Mouse (Mus musculus) thymus, adult 2 months (tissue): ENCODE measurements around the gene Stab1. TPM values are rescaled to one million over a fixed set of nuclear protein-coding genes. Genes with fewer than 3 reads are reported as not detected.

Experiments
- DNase-seq: peaks from one replicate; pipeline ENCODE4 v3.0.0; 2021
- H3K27ac ChIP-seq: fragments of 200-500 bp; 2 replicates; pipeline ENCODE4 v1.5.1; 2012; ENCODE audit warnings: low read length, control low read depth; ENCODE audit not compliant: control insufficient read depth, insufficient read depth
- H3K27me3 ChIP-seq: fragments of 200-500 bp; 2 replicates; pipeline ENCODE4 v1.6.1; 2012; ENCODE audit warnings: mild to moderate bottlenecking, low read length, moderate library complexity, mixed read lengths; ENCODE audit not compliant: control insufficient read depth, insufficient read depth
- H3K36me3 ChIP-seq: fragments of 200-500 bp; 2 replicates; pipeline ENCODE4 v1.6.1; 2012; ENCODE audit warnings: mild to moderate bottlenecking, low read length, moderate library complexity; ENCODE audit not compliant: control insufficient read depth, insufficient read depth
- H3K4me1 ChIP-seq: fragments of 200-500 bp; replicated peaks from 2 replicates; pipeline ENCODE4 v1.6.1; 2012; ENCODE audit warnings: low read length; ENCODE audit not compliant: control insufficient read depth, insufficient read depth
- H3K4me3 ChIP-seq: fragments of 200-500 bp; 2 replicates; pipeline ENCODE4 v1.5.1; 2012; ENCODE audit warnings: mild to moderate bottlenecking, low read length, control low read depth, moderate library complexity; ENCODE audit not compliant: control insufficient read depth, insufficient read depth
- CTCF ChIP-seq: fragments of 200-500 bp; IDR thresholded peaks from 2 replicates; pipeline ENCODE4 v1.5.1; 2012; ENCODE audit warnings: mild to moderate bottlenecking, control low read depth, low read length, moderate library complexity, borderline replicate concordance; ENCODE audit not compliant: control insufficient read depth, poor library complexity, insufficient read depth; ENCODE audit errors: extremely low read depth
- POLR2A ChIP-seq: fragments of 200-500 bp; IDR thresholded peaks from 2 replicates; pipeline ENCODE4 v1.6.1; 2012; ENCODE audit warnings: mild to moderate bottlenecking, low read length, control low read depth, moderate library complexity; ENCODE audit not compliant: control insufficient read depth, poor library complexity, insufficient read depth; ENCODE audit errors: extremely low read depth
- WGBS: fragments of 180-500 bp; shearing (Covaris S2); methylation state at CpG from one replicate; pipeline ENCODE4 v1.1.7; 2018; 5-methylcytosine and 5-hydroxymethylcytosine counted together
- polyA plus RNA-seq: library from polyadenylated mRNA; depleted of rRNA; stranded (reverse); fragments of >200 nt; gene quantifications from 2 replicates; pipeline ENCODE4 v1.2.3, GENCODE M21; 2012

The Stab1 gene
- polyA plus RNA-seq, 1 experiment = 26.7 TPM

DNA sequence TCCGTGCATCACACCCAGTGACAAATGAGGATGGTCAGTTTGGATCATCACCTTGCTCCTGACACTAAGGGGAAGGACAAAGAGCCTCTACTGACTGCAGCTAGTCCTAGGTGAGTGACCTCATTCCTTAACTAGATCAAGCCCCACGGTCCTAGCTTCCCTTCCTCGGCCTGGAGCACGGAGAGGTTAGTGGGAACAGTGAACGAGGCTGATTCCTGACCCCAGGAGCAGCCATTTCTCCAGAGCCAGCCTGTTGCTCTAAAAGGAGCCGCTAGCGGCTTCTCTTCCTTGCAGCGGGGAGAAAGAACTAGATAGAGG, 36.8 kb upstream of the Stab1 start:
- TF ChIP-seq CTCF (no peak), POLR2A (no peak)
- Histone ChIP-seq H3K4me1 (peaks cover 16% of the 10 kb centered on the region), H3K36me3 (peaks cover 35% of the 10 kb centered on the region), H3K27me3 (no peaks in the 10 kb centered on the region), H3K4me3 (peak overlapping the region; percentile 80), H3K27ac (no peak overlapping the region)
- 36% methylated on average over 8 of the region's 8 CpGs for WGBS
- DNase-seq = peak; percentile 10

GRCm38 (mm10) chr14:31204844-31205243, 36.4 kb upstream of the Stab1 start:
- peaks cover 35% of the 10 kb centered on the region for H3K36me3 ChIP-seq

DNA sequence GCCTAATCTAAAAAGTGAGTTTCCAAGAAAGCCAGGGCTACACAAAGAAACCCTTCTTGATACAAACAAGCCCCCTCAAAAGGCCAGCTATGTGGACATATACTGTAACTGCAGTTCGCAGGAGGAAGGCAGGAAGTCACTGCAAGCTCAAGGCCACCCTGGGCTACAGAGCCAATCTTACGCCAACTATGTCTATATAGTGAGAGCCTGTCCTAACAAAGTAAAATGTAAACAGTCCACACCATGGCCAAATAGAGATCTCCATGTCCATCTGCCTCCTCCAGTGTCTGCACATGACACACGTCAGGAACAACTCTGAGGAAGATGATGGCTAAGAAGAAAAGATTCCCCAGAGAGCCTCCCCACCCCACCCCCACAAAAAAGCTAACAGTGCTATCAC, 31.6 kb upstream of the Stab1 start:
- TF ChIP-seq CTCF (no peak), POLR2A (no peak)
- Histone ChIP-seq H3K36me3 (peaks cover 35% of the 10 kb centered on the region), H3K4me1 (peaks cover 11% of the 10 kb centered on the region), H3K4me3 (no peak overlapping the region), H3K27ac (no peak overlapping the region), H3K27me3 (no peaks in the 10 kb centered on the region)
- 99% methylated on average over 3 of the region's 3 CpGs for WGBS
- no peak for DNase-seq

More at GRCm38 (mm10) chr14:31204844-31205243, 36.4 kb upstream of the Stab1 start:
- peaks cover 16% of the 10 kb centered on the region for H3K4me1 ChIP-seq
- TF ChIP-seq CTCF (no peak), POLR2A (no peak)
- no peak for DNase-seq
- H3K27me3 ChIP-seq = no peaks in the 10 kb centered on the region
- H3K27ac ChIP-seq = no peak overlapping the region
- 74% methylated on average over 4 of the region's 4 CpGs for WGBS
- H3K4me3 ChIP-seq = no peak overlapping the region

- TF ChIP-seq CTCF (no peak), POLR2A (no peak)
These were observed 31.2 kb upstream of the Stab1 start for GRCm38 (mm10) chr14:31199599-31199998.

GRCm38 (mm10) chr14:31197547-31198516, 29.4 kb upstream of the Stab1 start:
- WGBS = 81% methylated on average over 16 of the region's 16 CpGs
- Histone ChIP-seq H3K27me3 (no peaks in the 10 kb centered on the region), H3K27ac (no peak overlapping the region), H3K4me1 (peaks cover 13% of the 10 kb centered on the region), H3K36me3 (peaks cover 24% of the 10 kb centered on the region), H3K4me3 (no peak overlapping the region)
- DNase-seq = no peak
- TF ChIP-seq CTCF (no peak), POLR2A (no peak)

More at GRCm38 (mm10) chr14:31199599-31199998, 31.2 kb upstream of the Stab1 start:
- 96% methylated on average over 7 of the region's 7 CpGs for WGBS
- peaks cover 35% of the 10 kb centered on the region for H3K36me3 ChIP-seq
- H3K4me1 ChIP-seq = peaks cover 11% of the 10 kb centered on the region
- H3K27ac ChIP-seq = no peak overlapping the region
- H3K27me3 ChIP-seq = no peaks in the 10 kb centered on the region
- no peak for DNase-seq
- no peak overlapping the region for H3K4me3 ChIP-seq

DNA sequence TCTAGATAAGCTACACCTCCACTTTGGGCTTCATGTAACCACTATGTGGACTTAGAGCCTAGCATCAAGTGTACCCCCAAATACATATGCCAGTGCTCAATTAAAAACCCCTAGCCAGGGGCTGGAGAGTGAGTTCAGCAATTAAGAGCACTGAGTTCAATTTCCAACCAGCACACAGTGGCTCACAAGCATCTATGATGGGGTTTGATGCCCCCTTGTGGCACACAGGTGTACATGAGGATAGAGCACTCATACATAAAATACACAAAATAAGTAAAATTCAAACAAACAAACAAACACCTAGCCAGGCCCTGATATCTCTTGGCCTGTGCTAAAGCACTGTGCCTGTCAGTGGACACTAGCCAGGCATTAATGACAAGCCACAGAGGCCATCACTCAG, 27.5 kb upstream of the Stab1 start:
- Histone ChIP-seq H3K4me1 (peaks cover 13% of the 10 kb centered on the region), H3K36me3 (peaks cover 21% of the 10 kb centered on the region), H3K4me3 (no peak overlapping the region), H3K27ac (peak overlapping the region; percentile 61), H3K27me3 (no peaks in the 10 kb centered on the region)
- TF ChIP-seq CTCF (no peak), POLR2A (no peak)
- DNase-seq = peak; percentile 44
